Comparison of ENCODE assay signal across 13 mouse cellular contexts in genomic region chr3:104320404-104320803, GRCm38 (mm10).
DNase-seq lines count a peak whose midpoint lies in the region; ATAC-seq and TF ChIP-seq lines count a peak whose summit lies in the region.
"Had no signal": no experiment of that assay in that cellular context is flagged by ENCODE, and none has a peak within 500 bp of the region (broad histone marks: within the 10 kb centered on the region; RNA-seq: fewer than 3 reads in every experiment).

No protein-coding gene starts in this region.

- H3K27ac ChIP-seq in gastrocnemius, adult 2 months = no peak overlapping the region; the same call in 1 of the 2 replicates
- H3K27ac ChIP-seq in heart, embryonic 16.5 days (ENCODE audit: low read length) = peak overlapping the region; percentile 92
- no peak overlapping the region for H3K27ac ChIP-seq in lung, postnatal 0 days (ENCODE audit: low read length)
- no peak overlapping the region for H3K27ac ChIP-seq in hindbrain, embryonic 14.5 days
- H3K27ac ChIP-seq in neural tube, embryonic 15.5 days (replicated peaks) = no peak overlapping the region

- peak; percentile 25 for DNase-seq in gastrocnemius, adult 2 months
- DNase-seq in gastrocnemius, postnatal 14 days = no peak
- DNase-seq in Patski (ENCODE audit: low read depth, low spot score) = peak; percentile 99
- DNase-seq in lung, postnatal 0 days (ENCODE audit: low spot score) = peak; percentile 26
- DNase-seq in hindbrain, embryonic 14.5 days (ENCODE audit: low spot score) = no peak
- DNase-seq in B cell, adult 2 months = no peak
- DNase-seq: cerebellum, adult 9-10 months had no signal

- no peak overlapping the region for H3K9ac ChIP-seq in heart, embryonic 16.5 days (ENCODE audit: low read length)
- H3K9ac ChIP-seq in lung, postnatal 0 days (replicated peaks; ENCODE audit: low read depth) = no peak overlapping the region
- H3K9ac ChIP-seq in hindbrain, embryonic 14.5 days = no peak overlapping the region
- no peak overlapping the region for H3K9ac ChIP-seq in neural tube, embryonic 15.5 days (replicated peaks)
- H3K9ac ChIP-seq: midbrain, embryonic 13.5 days had no signal

- intact Hi-C loops in gastrocnemius, adult 2 months (cut with DNase I) = no loop called here
- intact Hi-C loops in gastrocnemius, postnatal 14 days (cut with DNase I; ENCODE audit: low total_unique reads) = no loop called here

- 23% methylated on average over 4 of the region's 4 CpGs for WGBS in heart, embryonic 16.5 days
- WGBS in lung, postnatal 0 days = 11% methylated on average over 4 of the region's 4 CpGs
- 70% methylated on average over 4 of the region's 4 CpGs for WGBS in hindbrain, embryonic 14.5 days
- WGBS in neural tube, embryonic 15.5 days = 69% methylated on average over 4 of the region's 4 CpGs

- peaks cover 32% of the 10 kb centered on the region for H3K4me1 ChIP-seq in heart, embryonic 16.5 days (ENCODE audit: control insufficient read depth, insufficient read depth, low read length)
- peaks cover 15% of the 10 kb centered on the region for H3K4me1 ChIP-seq in lung, postnatal 0 days (ENCODE audit: insufficient read depth, low read depth, low read length)
- H3K4me1 ChIP-seq in hindbrain, embryonic 14.5 days (replicated peaks; ENCODE audit: control insufficient read depth, insufficient read depth, low read length) = peaks cover 8% of the 10 kb centered on the region; the same call in 1 of the 2 replicates
- peaks cover 5% of the 10 kb centered on the region; the same call in 1 of the 2 replicates for H3K4me1 ChIP-seq in neural tube, embryonic 15.5 days

- no peak for TF ChIP-seq CTCF in gastrocnemius, adult 2 months (IDR thresholded peaks at IDR 0.05)
- TF ChIP-seq CTCF in Patski (IDR thresholded peaks at IDR 0.05) = no peak
- TF ChIP-seq CTCF in lung, postnatal 0 days (IDR thresholded peaks at IDR 0.05) = no peak

- H3K27me3 ChIP-seq in Patski = no peaks in the 10 kb centered on the region
- no peaks in the 10 kb centered on the region for H3K27me3 ChIP-seq in heart, embryonic 16.5 days (ENCODE audit: control insufficient read depth, insufficient read depth, low read length)
- no peaks in the 10 kb centered on the region for H3K27me3 ChIP-seq in lung, postnatal 0 days (replicated peaks; ENCODE audit: insufficient read depth, low read length)
- H3K27me3 ChIP-seq in hindbrain, embryonic 14.5 days (ENCODE audit: control insufficient read depth, insufficient read depth, low read length) = no peaks in the 10 kb centered on the region
- no peaks in the 10 kb centered on the region for H3K27me3 ChIP-seq in neural tube, embryonic 15.5 days (replicated peaks)
- H3K27me3 ChIP-seq: CH12.LX; midbrain, embryonic 13.5 days had no signal

- in situ Hi-C loops in Patski (cut with MboI; ENCODE audit: low pct_unique_long_range_greater_than_20kb) = no loop called here

- no peak overlapping the region for H3K4me2 ChIP-seq in heart, embryonic 16.5 days (ENCODE audit: low read depth, low read length)
- H3K4me2 ChIP-seq in lung, postnatal 0 days (replicated peaks; ENCODE audit: low read depth, low read length) = no peak overlapping the region
- H3K4me2 ChIP-seq in hindbrain, embryonic 14.5 days (replicated peaks) = no peak overlapping the region
- no peak overlapping the region for H3K4me2 ChIP-seq in neural tube, embryonic 15.5 days
- H3K4me2 ChIP-seq: liver, embryonic 11.5 days; midbrain, embryonic 13.5 days had no signal

- peak; percentile 80 for ATAC-seq in Patski
- peak; percentile 34; the same call in 1 of the 2 replicates for ATAC-seq in heart, embryonic 16.5 days (replicated peaks; ENCODE audit: extremely low read depth, insufficient read depth, low FRiP score)
- ATAC-seq in lung, postnatal 0 days = peak; percentile 18
- no peak for ATAC-seq in hindbrain, embryonic 14.5 days (ENCODE audit: low FRiP score)
- ATAC-seq in neural tube, embryonic 15.5 days (ENCODE audit: low FRiP score) = no peak
- ATAC-seq: midbrain, embryonic 13.5 days had no signal

- no peaks in the 10 kb centered on the region for H3K36me3 ChIP-seq in heart, embryonic 16.5 days (ENCODE audit: control insufficient read depth, insufficient read depth)
- H3K36me3 ChIP-seq in lung, postnatal 0 days (ENCODE audit: insufficient read depth, low read length) = no peaks in the 10 kb centered on the region
- H3K36me3 ChIP-seq in hindbrain, embryonic 14.5 days (replicated peaks; ENCODE audit: control insufficient read depth, insufficient read depth) = no peaks in the 10 kb centered on the region
- no peaks in the 10 kb centered on the region for H3K36me3 ChIP-seq in neural tube, embryonic 15.5 days
- H3K36me3 ChIP-seq: midbrain, embryonic 13.5 days had no signal

- no peaks in the 10 kb centered on the region for H3K9me3 ChIP-seq in heart, embryonic 16.5 days (replicated peaks; ENCODE audit: control insufficient read depth, low read length)
- no peaks in the 10 kb centered on the region for H3K9me3 ChIP-seq in lung, postnatal 0 days (ENCODE audit: low read length)
- no peaks in the 10 kb centered on the region for H3K9me3 ChIP-seq in hindbrain, embryonic 14.5 days (ENCODE audit: control insufficient read depth, low read length)
- no peaks in the 10 kb centered on the region for H3K9me3 ChIP-seq in neural tube, embryonic 15.5 days (replicated peaks)
- H3K9me3 ChIP-seq: midbrain, embryonic 13.5 days had no signal

- CTCF ChIA-PET in Patski (lab: Charles Lee) = interaction anchor here (1.3 to 5.8 kb wide), 4 partner anchors 17 to 145 kb away, joined by 3 to 53 read pairs (median 5); no protein-coding TSS in a partner anchor

- no peak overlapping the region for H3K4me3 ChIP-seq in gastrocnemius, adult 2 months
- no peak overlapping the region for H3K4me3 ChIP-seq in heart, embryonic 16.5 days (ENCODE audit: low read length)
- H3K4me3 ChIP-seq in lung, postnatal 0 days (ENCODE audit: low read depth, low read length) = no peak overlapping the region
- H3K4me3 ChIP-seq in hindbrain, embryonic 14.5 days (replicated peaks; ENCODE audit: low read length) = no peak overlapping the region
- no peak overlapping the region for H3K4me3 ChIP-seq in neural tube, embryonic 15.5 days (replicated peaks)
- H3K4me3 ChIP-seq: erythroblast, embryonic 14.5 days; midbrain, embryonic 13.5 days had no signal

- POLR2A ChIA-PET in Patski (lab: Charles Lee) = interaction anchor here (0.7 kb wide), 1 partner anchor 14 kb away, joined by 4 read pairs; no protein-coding TSS in a partner anchor

- no peak for TF ChIP-seq EP300 in lung, postnatal 0 days (IDR thresholded peaks at IDR 0.05)

Comparison
In these comparisons a context has a peak if more than half of its experiments do, and no peak if none do; other contexts are left out.
1. DNase-seq: peak in gastrocnemius, adult 2 months (single experiment), Patski (single experiment) and lung, postnatal 0 days (single experiment); none in gastrocnemius, postnatal 14 days (single experiment), hindbrain, embryonic 14.5 days (single experiment) and B cell, adult 2 months (0 of 2).
2. ATAC-seq: peak in Patski (single experiment), heart, embryonic 16.5 days (single experiment) and lung, postnatal 0 days (single experiment); none in hindbrain, embryonic 14.5 days (single experiment) and neural tube, embryonic 15.5 days (single experiment).